ENCODE assay signal across 15 mouse cellular contexts in genomic region chr10:4065295-4066084, GRCm38 (mm10).
DNase-seq lines count a peak whose midpoint lies in the region; ATAC-seq and TF ChIP-seq lines count a peak whose summit lies in the region.
"Had no signal": no experiment of that assay in that cellular context is flagged by ENCODE, and none has a peak within 500 bp of the region (broad histone marks: within the 10 kb centered on the region; RNA-seq: fewer than 3 reads in every experiment).

No protein-coding gene starts in this region.

- intact Hi-C loops in gastrocnemius, adult 2 months (cut with DNase I) = no loop called here

- H3K79me2 ChIP-seq in MEL (ENCODE audit: control insufficient read depth, insufficient read depth, low read length, poor library complexity) = no peaks in the 10 kb centered on the region

- peaks cover 9 to 18% of the 10 kb centered on the region in 2 experiments for H3K36me3 ChIP-seq in MEL (ENCODE audit: control insufficient read depth in 1 of 2, insufficient read depth in 2 of 2, low read length in 2 of 2)
- no peaks in the 10 kb centered on the region for H3K36me3 ChIP-seq in midbrain, embryonic 14.5 days (ENCODE audit: control insufficient read depth, insufficient read depth, low read length)
- H3K36me3 ChIP-seq: hindbrain, embryonic 13.5 days; limb, embryonic 13.5 days had no signal

- no peaks in the 10 kb centered on the region for H3K27me3 ChIP-seq in MEL (ENCODE audit: control insufficient read depth in 1 of 2, insufficient read depth in 2 of 2, low read length in 2 of 2)
- no peaks in the 10 kb centered on the region for H3K27me3 ChIP-seq in midbrain, embryonic 14.5 days (ENCODE audit: control insufficient read depth, insufficient read depth, low read length)
- H3K27me3 ChIP-seq: heart, embryonic 13.5 days; hindbrain, embryonic 13.5 days; limb, embryonic 13.5 days had no signal

- ATAC-seq in common myeloid progenitor, adult 5-6 weeks (replicated peaks; ENCODE audit: low read depth, poor library complexity, severe bottlenecking) = peak; percentile 74
- ATAC-seq in midbrain, embryonic 14.5 days (ENCODE audit: low FRiP score, low TSS enrichment) = no peak
- ATAC-seq: CD4-positive, CD25-positive, alpha-beta regulatory T cell, adult 4 months had no signal

- no peak for TF ChIP-seq RAD21 in MEL (IDR thresholded peaks at IDR 0.05; ENCODE audit: low read depth, low read length)

- TF ChIP-seq EP300 in MEL (IDR thresholded peaks at IDR 0.05; ENCODE audit: low read depth in 1 of 2, low read length in 2 of 2) = peak; percentile 79 to 88

- TF ChIP-seq CTCF in gastrocnemius, adult 2 months (IDR thresholded peaks at IDR 0.05) = no peak
- TF ChIP-seq CTCF in MEL (IDR thresholded peaks at IDR 0.05 in 2 of 3, conservative IDR thresholded peaks at IDR 0.05 in 1 of 3; ENCODE audit: control insufficient read depth in 1 of 3, insufficient read depth in 1 of 3, low read depth in 2 of 3, low read length in 3 of 3, poor library complexity in 1 of 3, severe bottlenecking in 1 of 3) = no peak

- no peak overlapping the region for H3K27ac ChIP-seq in gastrocnemius, adult 2 months
- peak overlapping the region; percentile 61 for H3K27ac ChIP-seq in MEL (ENCODE audit: control insufficient read depth, low read depth, low read length)
- H3K27ac ChIP-seq in midbrain, embryonic 14.5 days (replicated peaks; ENCODE audit: low read depth, low read length) = no peak overlapping the region
- H3K27ac ChIP-seq: heart, embryonic 13.5 days; hindbrain, embryonic 13.5 days; limb, embryonic 13.5 days had no signal

- DNase-seq in gastrocnemius, adult 2 months = peak; percentile 27
- no peak for DNase-seq in gastrocnemius, adult 8-10 months (ENCODE audit: low spot score in 2 of 2)
- DNase-seq in MEL (ENCODE audit: low read depth, low spot score) = peak; percentile 72
- DNase-seq in lung, postnatal 4 days = peak; percentile 29 to 51
- no peak for DNase-seq in midbrain, embryonic 14.5 days
- DNase-seq in cerebellum, postnatal 36 days = no peak
- DNase-seq: cerebellum, adult 9-11 months; kidney, adult 8-10 months; layer of hippocampus, postnatal 36 days; thymus, adult 2 months had no signal

- TF ChIP-seq POLR2A in MEL (IDR thresholded peaks at IDR 0.05; ENCODE audit: control insufficient read depth in 1 of 2, insufficient read depth in 1 of 2, low read depth in 1 of 2, low read length in 2 of 2, poor library complexity in 1 of 2) = no peak

- H3K4me2 ChIP-seq in midbrain, embryonic 14.5 days (ENCODE audit: low read length) = no peak overlapping the region
- H3K4me2 ChIP-seq: heart, embryonic 13.5 days; hindbrain, embryonic 13.5 days; limb, embryonic 13.5 days had no signal

- WGBS in midbrain, embryonic 14.5 days = 55% methylated on average over 15 of the region's 15 CpGs

- peaks cover 10 to 24% of the 10 kb centered on the region in 2 experiments for H3K4me1 ChIP-seq in MEL (ENCODE audit: control insufficient read depth in 1 of 2, insufficient read depth in 2 of 2, low read length in 2 of 2)
- H3K4me1 ChIP-seq in midbrain, embryonic 14.5 days (ENCODE audit: control insufficient read depth, insufficient read depth, low read length) = no peaks in the 10 kb centered on the region
- H3K4me1 ChIP-seq: hindbrain, embryonic 13.5 days had no signal

- H3K9me3 ChIP-seq in MEL (replicated peaks; ENCODE audit: insufficient read depth, low read length) = no peaks in the 10 kb centered on the region
- no peaks in the 10 kb centered on the region for H3K9me3 ChIP-seq in midbrain, embryonic 14.5 days (ENCODE audit: control insufficient read depth, low read length)
- H3K9me3 ChIP-seq: heart, embryonic 13.5 days; hindbrain, embryonic 13.5 days; limb, embryonic 13.5 days had no signal

- no peak overlapping the region for H3K9ac ChIP-seq in MEL (ENCODE audit: control insufficient read depth, low read depth, low read length, poor library complexity, severe bottlenecking)
- no peak overlapping the region for H3K9ac ChIP-seq in midbrain, embryonic 14.5 days (replicated peaks; ENCODE audit: low read length)
- H3K9ac ChIP-seq: heart, embryonic 13.5 days; hindbrain, embryonic 13.5 days; limb, embryonic 13.5 days had no signal

- H3K4me3 ChIP-seq in gastrocnemius, adult 2 months = no peak overlapping the region
- no peak overlapping the region for H3K4me3 ChIP-seq in MEL (ENCODE audit: control insufficient read depth in 1 of 2, insufficient read depth in 1 of 2, low read depth in 2 of 2, low read length in 2 of 2)
- no peak overlapping the region for H3K4me3 ChIP-seq in midbrain, embryonic 14.5 days (replicated peaks; ENCODE audit: low read depth, low read length)
- H3K4me3 ChIP-seq: heart, embryonic 13.5 days; hindbrain, embryonic 13.5 days; limb, embryonic 13.5 days had no signal

TF ChIP-seq in MEL, 35 proteins besides CTCF, POLR2A, EP300 and RAD21:
- TF ChIP-seq MYB (IDR thresholded peaks at IDR 0.05; ENCODE audit: low read depth, low read length) = peak; percentile 80
- no peak for TF ChIP-seq ELF1 (IDR thresholded peaks at IDR 0.05; ENCODE audit: low read depth, low read length)
- peak; percentile 58; the same call in 1 of the 2 replicates for TF ChIP-seq GATA1 (IDR thresholded peaks at IDR 0.05; ENCODE audit: low read depth, low read length)
- TF ChIP-seq ETS1 (IDR thresholded peaks at IDR 0.05; ENCODE audit: low read depth, low read length) = peak; percentile 67
- peak; percentile 56; the same call in 1 of the 2 replicates for TF ChIP-seq MXI1 (IDR thresholded peaks at IDR 0.05; ENCODE audit: low read depth, low read length)
- no peak for TF ChIP-seq ZMIZ1 (IDR thresholded peaks at IDR 0.05; ENCODE audit: low read depth, low read length)
- TF ChIP-seq RCOR1 (IDR thresholded peaks at IDR 0.05; ENCODE audit: low read depth, low read length) = peak; percentile 75
- TF ChIP-seq USF2 (IDR thresholded peaks at IDR 0.05; ENCODE audit: borderline replicate concordance in 1 of 2, insufficient read depth in 1 of 2, low read depth in 1 of 2, low read length in 2 of 2) = no peak
- TF ChIP-seq ZNF384 (IDR thresholded peaks at IDR 0.05; ENCODE audit: low read depth, low read length) = no peak
- TF ChIP-seq TAL1 (IDR thresholded peaks at IDR 0.05; ENCODE audit: low read length) = 0 out of 2 replicates have a peak, but pooled peaks have one; percentile 14
- peak; percentile 61; the same call in 1 of the 2 replicates for TF ChIP-seq TCF12 (IDR thresholded peaks at IDR 0.05; ENCODE audit: low read depth, low read length)
- TF ChIP-seq HCFC1 (IDR thresholded peaks at IDR 0.05; ENCODE audit: low read depth, low read length) = no peak

Comparison
In these comparisons a context has a peak if more than half of its experiments do, and no peak if none do; other contexts are left out.
1. DNase-seq: peak in gastrocnemius, adult 2 months (single experiment), MEL (single experiment) and lung, postnatal 4 days (2 of 2); none in gastrocnemius, adult 8-10 months (0 of 2), midbrain, embryonic 14.5 days (single experiment) and cerebellum, postnatal 36 days (0 of 2).